Mouse (Mus musculus): ENCODE data around the gene Prpf40b.

The Prpf40b gene

GRCm38 (mm10) chr15:99309549-99309948 lies 14.7 kb downstream of the Prpf40b start:
- no peaks in the 10 kb centered on the region for H3K27me3 ChIP-seq (ENCODE audit: insufficient read depth, low read length)
- peaks cover 100% of the 10 kb centered on the region for H3K36me3 ChIP-seq (ENCODE audit: insufficient read depth, low read length)
- no peak overlapping the region for H3K4me3 ChIP-seq (replicated peaks; ENCODE audit: low read length)
- no peak for TF ChIP-seq NANOG (IDR thresholded peaks at IDR 0.05; ENCODE audit: borderline replicate concordance, low read length)
- no peak for TF ChIP-seq POU5F1 (IDR thresholded peaks at IDR 0.05; ENCODE audit: borderline replicate concordance, low read length)
- no peak for TF ChIP-seq CTCF (conservative IDR thresholded peaks at IDR 0.05; ENCODE audit: low read length)
- H3K9me3 ChIP-seq (ENCODE audit: low read length), result no peaks in the 10 kb centered on the region
- H3K4me1 ChIP-seq (replicated peaks; ENCODE audit: low read depth, low read length), result peaks cover 4% of the 10 kb centered on the region

GRCm38 (mm10) chr15:99310617-99311016 lies 15.7 kb downstream of the Prpf40b start:
- no peak overlapping the region for H3K4me3 ChIP-seq (replicated peaks; ENCODE audit: low read length)
- no peak for TF ChIP-seq POU5F1 (IDR thresholded peaks at IDR 0.05; ENCODE audit: borderline replicate concordance, low read length)
- no peak for TF ChIP-seq NANOG (IDR thresholded peaks at IDR 0.05; ENCODE audit: borderline replicate concordance, low read length)
- TF ChIP-seq CTCF (conservative IDR thresholded peaks at IDR 0.05; ENCODE audit: low read length), result no peak
- peaks cover 100% of the 10 kb centered on the region for H3K36me3 ChIP-seq (ENCODE audit: insufficient read depth, low read length)
- H3K4me1 ChIP-seq (replicated peaks; ENCODE audit: low read depth, low read length), result peaks cover 15% of the 10 kb centered on the region
- no peaks in the 10 kb centered on the region for H3K27me3 ChIP-seq (ENCODE audit: insufficient read depth, low read length)
- no peaks in the 10 kb centered on the region for H3K9me3 ChIP-seq (ENCODE audit: low read length)

GRCm38 (mm10) chr15:99314891-99315290 lies 20.0 kb downstream of the Prpf40b start:
- no peaks in the 10 kb centered on the region for H3K9me3 ChIP-seq (ENCODE audit: low read length)
- TF ChIP-seq POU5F1 (IDR thresholded peaks at IDR 0.05; ENCODE audit: borderline replicate concordance, low read length), result no peak
- TF ChIP-seq NANOG (IDR thresholded peaks at IDR 0.05; ENCODE audit: borderline replicate concordance, low read length), result no peak
- no peak for TF ChIP-seq CTCF (conservative IDR thresholded peaks at IDR 0.05; ENCODE audit: low read length)
- peak overlapping the region; percentile 65 for H3K4me3 ChIP-seq (replicated peaks; ENCODE audit: low read length)
- H3K4me1 ChIP-seq (replicated peaks; ENCODE audit: low read depth, low read length), result peaks cover 46% of the 10 kb centered on the region
- no peaks in the 10 kb centered on the region for H3K27me3 ChIP-seq (ENCODE audit: insufficient read depth, low read length)
- peaks cover 100% of the 10 kb centered on the region for H3K36me3 ChIP-seq (ENCODE audit: insufficient read depth, low read length)

- peak; percentile 83 for TF ChIP-seq CTCF (conservative IDR thresholded peaks at IDR 0.05; ENCODE audit: low read length)
- no peak for TF ChIP-seq POU5F1 (IDR thresholded peaks at IDR 0.05; ENCODE audit: borderline replicate concordance, low read length)
- H3K4me1 ChIP-seq (replicated peaks; ENCODE audit: low read depth, low read length), result peaks cover 46% of the 10 kb centered on the region
- H3K27me3 ChIP-seq (ENCODE audit: insufficient read depth, low read length), result no peaks in the 10 kb centered on the region
- no peaks in the 10 kb centered on the region for H3K9me3 ChIP-seq (ENCODE audit: low read length)
- no peak overlapping the region for H3K4me3 ChIP-seq (replicated peaks; ENCODE audit: low read length)
- H3K36me3 ChIP-seq (ENCODE audit: insufficient read depth, low read length), result peaks cover 99% of the 10 kb centered on the region
Measured at GRCm38 (mm10) chr15:99316314-99317266, 21.7 kb downstream of the Prpf40b start.

GRCm38 (mm10) chr15:99317267-99317651 lies 22.4 kb downstream of the Prpf40b start:
- H3K9me3 ChIP-seq (ENCODE audit: low read length), result no peaks in the 10 kb centered on the region
- no peak for TF ChIP-seq POU5F1 (IDR thresholded peaks at IDR 0.05; ENCODE audit: borderline replicate concordance, low read length)

GRCm38 (mm10) chr15:99318071-99318470 lies 23.2 kb downstream of the Prpf40b start:
- TF ChIP-seq NANOG (IDR thresholded peaks at IDR 0.05; ENCODE audit: borderline replicate concordance, low read length) (no peak), POU5F1 (IDR thresholded peaks at IDR 0.05; ENCODE audit: borderline replicate concordance, low read length) (no peak), CTCF (conservative IDR thresholded peaks at IDR 0.05; ENCODE audit: low read length) (no peak)
- peaks cover 47% of the 10 kb centered on the region for H3K4me1 ChIP-seq (replicated peaks; ENCODE audit: low read depth, low read length)
- no peaks in the 10 kb centered on the region for H3K27me3 ChIP-seq (ENCODE audit: insufficient read depth, low read length)
- H3K4me3 ChIP-seq (replicated peaks; ENCODE audit: low read length), result no peak overlapping the region; the same call in 1 of the 2 replicates
- H3K36me3 ChIP-seq (ENCODE audit: insufficient read depth, low read length), result peaks cover 99% of the 10 kb centered on the region
- no peaks in the 10 kb centered on the region for H3K9me3 ChIP-seq (ENCODE audit: low read length)

More at GRCm38 (mm10) chr15:99317267-99317651, 22.4 kb downstream of the Prpf40b start:
- peaks cover 99% of the 10 kb centered on the region for H3K36me3 ChIP-seq (ENCODE audit: insufficient read depth, low read length)
- peaks cover 46% of the 10 kb centered on the region for H3K4me1 ChIP-seq (replicated peaks; ENCODE audit: low read depth, low read length)
- H3K27me3 ChIP-seq (ENCODE audit: insufficient read depth, low read length), result no peaks in the 10 kb centered on the region
- H3K4me3 ChIP-seq (replicated peaks; ENCODE audit: low read length), result no peak overlapping the region; the same call in 1 of the 2 replicates

- TF ChIP-seq POU5F1 (IDR thresholded peaks at IDR 0.05; ENCODE audit: borderline replicate concordance, low read length) (no peak), NANOG (IDR thresholded peaks at IDR 0.05; ENCODE audit: borderline replicate concordance, low read length) (no peak), CTCF (conservative IDR thresholded peaks at IDR 0.05; ENCODE audit: low read length) (no peak)
- Histone ChIP-seq H3K9me3 (ENCODE audit: low read length) (no peaks in the 10 kb centered on the region), H3K27me3 (ENCODE audit: insufficient read depth, low read length) (no peaks in the 10 kb centered on the region), H3K4me3 (replicated peaks; ENCODE audit: low read length) (no peak overlapping the region), H3K4me1 (replicated peaks; ENCODE audit: low read depth, low read length) (peaks cover 51% of the 10 kb centered on the region), H3K36me3 (ENCODE audit: insufficient read depth, low read length) (peaks cover 99% of the 10 kb centered on the region)
Measured at GRCm38 (mm10) chr15:99318861-99319410, 24.0 kb downstream of the Prpf40b start.

- H3K4me3 ChIP-seq (replicated peaks; ENCODE audit: low read length), result no peak overlapping the region
- H3K9me3 ChIP-seq (ENCODE audit: low read length), result no peaks in the 10 kb centered on the region
- H3K36me3 ChIP-seq (ENCODE audit: insufficient read depth, low read length), result peaks cover 99% of the 10 kb centered on the region
- H3K27me3 ChIP-seq (ENCODE audit: insufficient read depth, low read length), result no peaks in the 10 kb centered on the region
- TF ChIP-seq POU5F1 (IDR thresholded peaks at IDR 0.05; ENCODE audit: borderline replicate concordance, low read length) (no peak), NANOG (IDR thresholded peaks at IDR 0.05; ENCODE audit: borderline replicate concordance, low read length) (no peak), CTCF (conservative IDR thresholded peaks at IDR 0.05; ENCODE audit: low read length) (no peak)
- peaks cover 48% of the 10 kb centered on the region for H3K4me1 ChIP-seq (replicated peaks; ENCODE audit: low read depth, low read length)
Measured at GRCm38 (mm10) chr15:99319411-99319871, 24.6 kb downstream of the Prpf40b start.

Data from E14TG2a.4 (cell line).